Mouse (Mus musculus): ENCODE data around the gene AY358078.

GRCm38 (mm10) chr14:51786335-51786734 is 13.5 kb upstream of the AY358078 start:
- TF ChIP-seq CTCF (IDR thresholded peaks at IDR 0.05; ENCODE audit: insufficient read depth, low read depth, low read length) (no peak), POLR2A (IDR thresholded peaks at IDR 0.05; ENCODE audit: insufficient read depth, low read depth, low read length) (no peak)
